In the genomic region with DNA sequence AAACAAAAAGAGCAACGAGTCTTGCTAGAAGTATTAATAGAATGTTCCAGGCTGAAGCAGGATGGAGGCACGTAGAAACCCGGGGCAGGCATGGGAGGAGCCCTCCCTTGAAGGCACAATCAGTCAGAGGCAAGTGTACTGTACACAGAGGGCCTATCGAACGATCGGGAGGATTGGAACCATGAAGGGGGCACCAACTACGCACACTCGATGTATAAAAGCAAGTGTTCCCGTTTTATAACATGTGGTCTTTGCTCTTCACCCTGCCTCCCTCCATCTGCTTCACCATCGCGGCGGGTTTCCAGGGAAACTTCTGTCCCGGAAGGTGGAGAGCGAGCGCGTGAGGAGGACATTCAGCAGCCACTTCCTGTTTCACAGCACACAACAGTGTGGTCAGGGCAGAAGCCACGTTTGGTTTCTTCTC, we compare ENCODE assay signal across 12 mouse cellular contexts. TPM values are rescaled to one million over a fixed set of nuclear protein-coding genes. Genes with fewer than 3 reads are reported as not detected.
DNase-seq lines count a peak whose midpoint lies in the region; ATAC-seq and TF ChIP-seq lines count a peak whose summit lies in the region.
"Had no signal": no experiment of that assay in that cellular context is flagged by ENCODE, and none has a peak within 500 bp of the region (broad histone marks: within the 10 kb centered on the region; RNA-seq: fewer than 3 reads in every experiment).

No protein-coding gene starts in this region.

- no peak overlapping the region for H3K9ac ChIP-seq in liver, embryonic 15.5 days
- no peak overlapping the region for H3K9ac ChIP-seq in stomach, postnatal 0 days (ENCODE audit: low read length)

- H3K36me3 ChIP-seq in erythroblast, embryonic 14.5 days (ENCODE audit: control insufficient read depth), result no peaks in the 10 kb centered on the region
- H3K36me3 ChIP-seq in spleen, adult 2 months (ENCODE audit: control insufficient read depth, insufficient read depth, low read length), result no peaks in the 10 kb centered on the region
- H3K36me3 ChIP-seq in liver, embryonic 15.5 days (replicated peaks), result no peaks in the 10 kb centered on the region
- H3K36me3 ChIP-seq in stomach, postnatal 0 days (ENCODE audit: control insufficient read depth, insufficient read depth, low read length), result no peaks in the 10 kb centered on the region

- TF ChIP-seq CTCF in spleen, adult 2 months (IDR thresholded peaks at IDR 0.05; ENCODE audit: extremely low read depth, insufficient read depth, insufficient read length, insufficient replicate concordance), result no peak
- no peak for TF ChIP-seq CTCF in stomach, postnatal 0 days (IDR thresholded peaks at IDR 0.05; ENCODE audit: low read depth)

- no peak for ATAC-seq in erythroblast, adult 5-6 weeks (replicated peaks; ENCODE audit: low FRiP score, poor library complexity, severe bottlenecking)
- no peak for ATAC-seq in liver, embryonic 15.5 days (ENCODE audit: insufficient read depth)
- no peak for ATAC-seq in stomach, postnatal 0 days (ENCODE audit: low FRiP score, low TSS enrichment)

- H3K4me1 ChIP-seq in erythroblast, embryonic 14.5 days (ENCODE audit: control insufficient read depth), result peaks cover 7% of the 10 kb centered on the region
- H3K4me1 ChIP-seq in spleen, adult 2 months (ENCODE audit: control insufficient read depth, insufficient read depth, insufficient read length), result peaks cover 2% of the 10 kb centered on the region; the same call in 1 of the 2 replicates
- peaks cover 5% of the 10 kb centered on the region; the same call in 1 of the 2 replicates for H3K4me1 ChIP-seq in liver, embryonic 15.5 days (replicated peaks)
- no peaks in the 10 kb centered on the region for H3K4me1 ChIP-seq in stomach, postnatal 0 days (replicated peaks; ENCODE audit: control insufficient read depth, insufficient read depth)

- TF ChIP-seq EP300 in stomach, postnatal 0 days (optimal IDR thresholded peaks at IDR 0.05), result no peak

- peak overlapping the region; percentile 14 for H3K4me3 ChIP-seq in erythroblast, embryonic 14.5 days (replicated peaks)
- H3K4me3 ChIP-seq in spleen, adult 2 months (ENCODE audit: extremely low read depth, insufficient read depth, insufficient read length), result peak overlapping the region; percentile 44; the same call in 1 of the 2 replicates
- H3K4me3 ChIP-seq in liver, embryonic 15.5 days (replicated peaks), result no peak overlapping the region
- H3K4me3 ChIP-seq in stomach, postnatal 0 days (ENCODE audit: low read depth, low read length), result no peak overlapping the region

- no peak for TF ChIP-seq POLR2A in spleen, adult 2 months (IDR thresholded peaks at IDR 0.05; ENCODE audit: low read depth, low read length)

- no peak for DNase-seq in spleen, adult 2 months (ENCODE audit: low read depth in 1 of 2, low spot score in 2 of 2)
- DNase-seq in spleen, adult 18-20 months, result no peak
- DNase-seq in stomach, postnatal 0 days (ENCODE audit: low spot score), result no peak
- DNase-seq in adrenal gland, postnatal 14 days, result no peak
- DNase-seq in left cerebral cortex, adult 18-20 months (ENCODE audit: low spot score in 2 of 2), result no peak
- DNase-seq: cerebellum, postnatal 10 days; kidney, adult 9 months; right cerebral cortex, adult 18-20 months had no signal

- WGBS in spleen, adult 2 months, result 11% methylated on average over 17 of the region's 17 CpGs
- WGBS in liver, embryonic 15.5 days (ENCODE audit: insufficient replicate concordance), result 27% methylated on average over 17 of the region's 17 CpGs
- 68% methylated on average over 17 of the region's 17 CpGs for WGBS in stomach, postnatal 0 days

- no peaks in the 10 kb centered on the region for H3K9me3 ChIP-seq in erythroblast, embryonic 14.5 days (ENCODE audit: control insufficient read depth, low read length)
- H3K9me3 ChIP-seq in liver, embryonic 15.5 days (replicated peaks), result no peaks in the 10 kb centered on the region
- no peaks in the 10 kb centered on the region for H3K9me3 ChIP-seq in stomach, postnatal 0 days (ENCODE audit: control insufficient read depth, low read length)

- peak overlapping the region; percentile 38 for H3K4me2 ChIP-seq in liver, embryonic 15.5 days
- H3K4me2 ChIP-seq in stomach, postnatal 0 days (replicated peaks; ENCODE audit: low read depth), result no peak overlapping the region

- H3K27ac ChIP-seq in spleen, adult 2 months (ENCODE audit: insufficient read depth, low read length), result no peak overlapping the region
- no peak overlapping the region for H3K27ac ChIP-seq in liver, embryonic 15.5 days (replicated peaks)
- peak overlapping the region; percentile 35 for H3K27ac ChIP-seq in stomach, postnatal 0 days (replicated peaks)

- H3K27me3 ChIP-seq in erythroblast, embryonic 14.5 days (ENCODE audit: control insufficient read depth), result no peaks in the 10 kb centered on the region
- H3K27me3 ChIP-seq in spleen, adult 2 months (ENCODE audit: control insufficient read depth, insufficient read depth, low read length), result no peaks in the 10 kb centered on the region
- H3K27me3 ChIP-seq in liver, embryonic 15.5 days, result no peaks in the 10 kb centered on the region
- H3K27me3 ChIP-seq in stomach, postnatal 0 days (ENCODE audit: control insufficient read depth, insufficient read depth, low read length), result no peaks in the 10 kb centered on the region

RNA-seq across cellular contexts. Expression of gene Snx18, which starts 17.4 kb away (rescaled TPM):
- polyA plus RNA-seq in erythroblast, embryonic 14.5 days (2012), result 0.07 TPM in 2 replicates
- 13.8 and 16.3 TPM in 2 replicates for total RNA-seq in erythroblast, adult 5-6 weeks (2015; ENCODE audit: low replicate concordance)
- 8.9 and 15.3 TPM in 2 replicates for total RNA-seq in erythroblast, adult 5-6 weeks (2017; ENCODE audit: low replicate concordance)
- polyA plus RNA-seq in spleen, adult 2 months (2012; rRNA removed), result 13.7 and 17.7 TPM in 2 replicates
- polyA plus RNA-seq in liver, embryonic 15.5 days (2015; fragmentation: Nextera tagmentation; extraction: Ambion mirVana), result 5.7 and 6.5 TPM in 2 replicates
- polyA plus RNA-seq in stomach, postnatal 0 days (2015; fragmentation: Nextera tagmentation; extraction: Ambion mirVana), result 15.6 and 18.0 TPM in 2 replicates
- 22.6 and 27.6 TPM in 2 replicates for total RNA-seq in adrenal gland, postnatal 14 days (2021)
- 10 to 100 TPM; 22.3 TPM for total RNA-seq in left cerebral cortex, adult 18-20 months (2021)

RNA-seq across cellular contexts. Expression of gene Hspb3, which starts 27.7 kb away (rescaled TPM):
- polyA plus RNA-seq in erythroblast, embryonic 14.5 days (2012), result not detected in 2 replicates
- not detected in 2 replicates for total RNA-seq in erythroblast, adult 5-6 weeks (2015; ENCODE audit: low replicate concordance)
- total RNA-seq in erythroblast, adult 5-6 weeks (2017; ENCODE audit: low replicate concordance), result not detected in 2 replicates
- polyA plus RNA-seq in spleen, adult 2 months (2012; rRNA removed), result not detected in 2 replicates
- 0.76 and 1.2 TPM in 2 replicates for polyA plus RNA-seq in liver, embryonic 15.5 days (2015; fragmentation: Nextera tagmentation; extraction: Ambion mirVana)
- 0.17 TPM in 1 of 2 replicates, not detected in the other for polyA plus RNA-seq in stomach, postnatal 0 days (2015; fragmentation: Nextera tagmentation; extraction: Ambion mirVana)
- not detected in 2 replicates for total RNA-seq in adrenal gland, postnatal 14 days (2021)
- total RNA-seq in left cerebral cortex, adult 18-20 months (2021), result 1 to 10 TPM; 5.1 to 8.5 TPM
- polyA plus RNA-seq: hindbrain, embryonic 11.5 days had no signal

Comparison
In these comparisons a context has a peak if more than half of its experiments do, and no peak if none do; other contexts are left out.
1. H3K4me3 ChIP-seq: peak in erythroblast, embryonic 14.5 days (single experiment) and spleen, adult 2 months (single experiment); none in liver, embryonic 15.5 days (single experiment) and stomach, postnatal 0 days (single experiment).